Mouse (Mus musculus): Measurements from ENCODE around the gene Ackr4.

GRCm38 (mm10) chr9:104157291-104157690 is 30.6 kb upstream of the Ackr4 start:
- TF ChIP-seq CTCF (IDR thresholded peaks at IDR 0.05; ENCODE audit: borderline replicate concordance, extremely low read depth, insufficient read depth, insufficient read length) (no peak), POLR2A (IDR thresholded peaks at IDR 0.05; ENCODE audit: borderline replicate concordance, extremely low read depth, insufficient read depth, insufficient read length, poor library complexity, severe bottlenecking) (no peak)

All from brain, embryonic 14.5 days (tissue).